Mouse (Mus musculus) forebrain, embryonic 11.5 days (tissue): ENCODE measurements at regions not wholly inside any gene's neighbourhood (a gene's known extent, or its start where the extent isn't known, plus 50 kb on each side); places are given as distances from the start of the nearest gene placed in this dataset.
A peak's percentile ranks its signal among the peaks of the same experiment; 100 is the strongest.

Experiments
- ATAC-seq: fragments of 200-750 bp; cut with Nextera tagmentation; replicated peaks from 2 replicates; pipeline ENCODE4 v1.8.0; 2017; ENCODE audit warnings: moderate TSS enrichment; ENCODE audit not compliant: low FRiP score
- DNase-seq: peaks from one replicate; pipeline ENCODE4 v3.0.0-alpha.2; 2017; ENCODE audit warnings: low spot score
- H3K27ac ChIP-seq: fragments of 300-500 bp; sonication (generic); 2 replicates; pipeline ENCODE4 v1.5.1; 2014; ENCODE audit warnings: low read depth, low read length
- H3K27me3 ChIP-seq: fragments of 300-500 bp; sonication (generic); 2 replicates; pipeline ENCODE4 v1.6.1; 2014; ENCODE audit warnings: mild to moderate bottlenecking, low read length, mixed read lengths; ENCODE audit not compliant: control insufficient read depth, insufficient read depth
- H3K36me3 ChIP-seq: fragments of 300-500 bp; sonication (generic); 2 replicates; pipeline ENCODE4 v1.6.1; 2014; ENCODE audit warnings: mild to moderate bottlenecking, low read length, moderate library complexity, mixed read lengths; ENCODE audit not compliant: control insufficient read depth, insufficient read depth
- H3K4me1 ChIP-seq: fragments of 300-500 bp; sonication (generic); replicated peaks from 2 replicates; pipeline ENCODE4 v1.6.1; 2014; ENCODE audit warnings: low read length, mixed read lengths; ENCODE audit not compliant: control insufficient read depth, insufficient read depth
- H3K4me2 ChIP-seq: fragments of 300-500 bp; sonication (generic); 2 replicates; pipeline ENCODE4 v1.6.1; 2014; ENCODE audit warnings: low read depth, mild to moderate bottlenecking, low read length, moderate library complexity, mixed read lengths; ENCODE audit not compliant: severe bottlenecking
- H3K4me3 ChIP-seq: fragments of 300-500 bp; sonication (generic); 2 replicates; pipeline ENCODE4 v1.5.1; 2014; ENCODE audit warnings: low read depth, low read length
- H3K9ac ChIP-seq: fragments of 300-500 bp; sonication (generic); 2 replicates; pipeline ENCODE4 v1.6.1; 2014; ENCODE audit warnings: low read length
- H3K9me3 ChIP-seq: fragments of 300-500 bp; sonication (generic); 2 replicates; pipeline ENCODE4 v1.6.1; 2016; ENCODE audit warnings: low read length, mixed read lengths; ENCODE audit not compliant: control insufficient read depth
- WGBS: fragments of 180-500 bp; shearing (Covaris S2); extraction: QIAGEN DNeasy Blood & Tissue Kit; methylation state at CpG from one replicate; pipeline ENCODE4 v1.1.7; 2014; 5-methylcytosine and 5-hydroxymethylcytosine counted together

DNA sequence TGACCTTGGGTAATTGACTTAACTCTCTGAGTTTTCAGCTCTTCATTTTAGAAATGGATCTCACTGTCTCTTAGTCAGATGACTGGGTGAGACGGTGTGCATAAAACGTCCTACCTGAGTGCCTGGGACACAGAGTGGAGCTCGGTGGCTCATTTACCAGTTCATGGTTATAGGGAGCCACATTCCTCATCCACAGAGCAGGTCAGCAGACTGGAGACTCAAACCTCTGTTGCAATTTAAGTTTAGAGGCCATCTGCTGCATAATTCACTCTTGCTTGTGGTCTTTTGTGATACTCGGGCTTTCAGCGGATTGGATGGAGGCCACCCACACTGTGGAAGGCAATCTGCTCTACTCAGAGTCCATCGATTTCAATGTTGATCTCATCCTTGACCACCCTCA is 343.8 kb upstream of the Kif2a start:
- no peak overlapping the region for H3K9ac ChIP-seq
- no peaks in the 10 kb centered on the region for H3K36me3 ChIP-seq
- no peaks in the 10 kb centered on the region for H3K27me3 ChIP-seq
- DNase-seq (no peak), ATAC-seq (no peak)
- H3K4me2 ChIP-seq: no peak overlapping the region
- 86% methylated on average over 6 of the region's 6 CpGs for WGBS
- H3K27ac ChIP-seq: no peak overlapping the region
- H3K9me3 ChIP-seq: no peaks in the 10 kb centered on the region
- no peaks in the 10 kb centered on the region for H3K4me1 ChIP-seq
- no peak overlapping the region for H3K4me3 ChIP-seq

DNA sequence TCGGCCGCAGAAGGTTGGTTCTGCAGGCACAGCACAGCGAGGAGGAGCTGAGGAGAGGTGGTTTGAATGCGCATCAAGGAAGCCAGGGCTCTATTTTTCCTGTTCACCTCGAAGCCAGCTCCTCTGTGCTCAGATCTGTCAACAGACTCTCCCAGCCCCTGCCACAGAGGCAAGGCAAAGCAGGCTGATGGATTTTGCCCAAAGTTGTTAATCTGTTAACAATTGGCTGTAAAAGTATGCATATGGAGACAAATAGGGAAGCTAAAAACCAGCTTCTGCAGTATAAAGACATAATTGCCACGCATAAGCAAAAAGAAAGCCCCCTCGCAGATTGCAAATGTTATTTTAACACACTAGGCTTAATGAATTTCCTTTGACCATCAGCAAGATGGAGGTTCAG is 343.3 kb upstream of the Kif2a start:
- H3K27ac ChIP-seq: no peak overlapping the region
- no peak for DNase-seq
- 89% methylated on average over 7 of the region's 7 CpGs for WGBS

DNA sequence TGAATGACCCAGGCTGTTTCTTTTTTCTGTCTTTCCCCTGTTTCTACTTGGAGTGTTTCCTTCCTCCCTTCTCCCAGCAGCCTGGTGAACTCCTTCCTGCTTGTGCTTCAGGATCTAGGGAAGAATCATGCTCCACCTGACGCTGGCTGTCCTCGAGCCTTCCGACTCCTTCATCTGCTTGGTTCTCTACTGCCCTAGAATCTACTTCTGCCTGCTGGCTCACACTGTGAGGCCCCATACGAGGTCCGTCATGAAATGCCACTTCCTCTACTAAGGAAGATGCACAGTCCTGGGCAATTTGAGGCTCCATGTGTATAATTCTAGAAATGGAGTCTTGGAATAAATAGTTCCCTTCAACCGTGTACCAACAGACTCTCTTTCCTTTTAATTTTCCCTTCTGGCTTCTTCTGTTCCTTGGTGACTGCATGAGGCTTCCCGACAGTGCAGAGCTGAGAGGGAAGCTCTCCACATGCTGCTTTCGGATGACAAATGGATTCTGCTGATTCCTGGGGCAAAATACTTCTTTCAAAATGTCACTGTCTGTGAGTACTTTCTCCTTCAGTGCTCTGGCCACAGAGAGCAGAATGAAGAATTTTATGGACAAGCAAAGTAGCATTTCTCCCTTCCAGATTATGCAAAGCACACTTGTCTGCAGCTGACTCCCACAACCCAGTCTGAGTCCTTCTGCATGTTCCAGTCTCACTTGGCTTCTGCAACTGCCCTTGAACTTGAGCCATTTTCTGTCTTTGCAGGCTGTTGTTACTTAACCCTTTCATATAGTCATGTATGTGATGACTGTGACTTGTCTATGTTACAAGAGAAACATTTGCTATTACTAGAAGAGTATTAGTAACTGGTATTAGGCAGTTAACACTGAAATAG is 341.1 kb upstream of the Kif2a start:
- no peaks in the 10 kb centered on the region for H3K4me1 ChIP-seq
- H3K4me3 ChIP-seq: no peak overlapping the region
- no peak overlapping the region for H3K27ac ChIP-seq
- ATAC-seq (no peak), DNase-seq (no peak)
- no peaks in the 10 kb centered on the region for H3K36me3 ChIP-seq
- WGBS: 88% methylated on average over 8 of the region's 8 CpGs
- no peak overlapping the region for H3K9ac ChIP-seq
- H3K27me3 ChIP-seq: no peaks in the 10 kb centered on the region
- H3K9me3 ChIP-seq: no peaks in the 10 kb centered on the region
- H3K4me2 ChIP-seq: no peak overlapping the region

More for the DNA sequence above, 343.3 kb upstream of the Kif2a start:
- Histone ChIP-seq H3K4me3 (no peak overlapping the region), H3K9me3 (no peaks in the 10 kb centered on the region), H3K4me2 (no peak overlapping the region), H3K4me1 (no peaks in the 10 kb centered on the region), H3K9ac (no peak overlapping the region), H3K36me3 (no peaks in the 10 kb centered on the region), H3K27me3 (no peaks in the 10 kb centered on the region)
- ATAC-seq: no peak

GRCm38 (mm10) chr13:107340802-107341364 is 319.0 kb upstream of the Kif2a start:
- ATAC-seq (no peak), DNase-seq (no peak)
- no peak overlapping the region for H3K9ac ChIP-seq
- no peak overlapping the region for H3K4me2 ChIP-seq
- WGBS: 87% methylated on average over 11 of the region's 11 CpGs
- H3K4me1 ChIP-seq: no peaks in the 10 kb centered on the region
- H3K36me3 ChIP-seq: no peaks in the 10 kb centered on the region
- no peaks in the 10 kb centered on the region for H3K27me3 ChIP-seq
- no peaks in the 10 kb centered on the region for H3K9me3 ChIP-seq
- H3K27ac ChIP-seq: no peak overlapping the region
- no peak overlapping the region for H3K4me3 ChIP-seq

- ATAC-seq (no peak), DNase-seq (no peak)
- WGBS: 91% methylated on average over 12 of the region's 12 CpGs
- Histone ChIP-seq H3K4me2 (no peak overlapping the region), H3K9me3 (no peaks in the 10 kb centered on the region), H3K4me3 (no peak overlapping the region), H3K27me3 (no peaks in the 10 kb centered on the region), H3K4me1 (no peaks in the 10 kb centered on the region), H3K9ac (no peak overlapping the region), H3K36me3 (no peaks in the 10 kb centered on the region), H3K27ac (no peak overlapping the region)
Observed at GRCm38 (mm10) chr13:107338111-107338510, 316.2 kb upstream of the Kif2a start.

DNA sequence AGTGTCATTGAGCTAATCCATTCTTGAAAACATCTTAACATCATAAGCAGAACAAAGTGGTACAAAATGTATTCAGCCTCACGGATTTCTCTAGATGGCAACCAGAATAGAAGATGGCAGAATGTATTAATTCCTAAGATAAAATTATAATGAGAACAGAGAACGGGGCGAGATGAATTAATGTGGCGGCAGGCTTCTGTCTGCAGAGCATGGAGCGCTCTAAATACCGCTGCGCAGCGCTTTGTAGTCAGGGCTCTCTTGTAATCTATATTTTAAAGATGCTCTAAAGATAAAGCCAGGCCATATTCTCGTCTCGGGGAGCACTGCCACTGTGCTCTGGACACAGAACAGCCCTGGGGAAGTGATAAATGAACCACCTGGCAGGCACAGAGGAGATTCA is 315.2 kb upstream of the Kif2a start:
- H3K4me3 ChIP-seq: no peak overlapping the region
- H3K27ac ChIP-seq: no peak overlapping the region
- 78% methylated on average over 10 of the region's 10 CpGs for WGBS
- H3K9me3 ChIP-seq: no peaks in the 10 kb centered on the region
- no peaks in the 10 kb centered on the region for H3K4me1 ChIP-seq
- H3K27me3 ChIP-seq: no peaks in the 10 kb centered on the region
- ATAC-seq (no peak), DNase-seq (no peak)
- H3K9ac ChIP-seq: no peak overlapping the region
- H3K36me3 ChIP-seq: no peaks in the 10 kb centered on the region
- no peak overlapping the region for H3K4me2 ChIP-seq

- no peak for ATAC-seq
- H3K4me3 ChIP-seq: no peak overlapping the region
Observed at GRCm38 (mm10) chr13:107329348-107329747, 307.4 kb upstream of the Kif2a start.

DNA sequence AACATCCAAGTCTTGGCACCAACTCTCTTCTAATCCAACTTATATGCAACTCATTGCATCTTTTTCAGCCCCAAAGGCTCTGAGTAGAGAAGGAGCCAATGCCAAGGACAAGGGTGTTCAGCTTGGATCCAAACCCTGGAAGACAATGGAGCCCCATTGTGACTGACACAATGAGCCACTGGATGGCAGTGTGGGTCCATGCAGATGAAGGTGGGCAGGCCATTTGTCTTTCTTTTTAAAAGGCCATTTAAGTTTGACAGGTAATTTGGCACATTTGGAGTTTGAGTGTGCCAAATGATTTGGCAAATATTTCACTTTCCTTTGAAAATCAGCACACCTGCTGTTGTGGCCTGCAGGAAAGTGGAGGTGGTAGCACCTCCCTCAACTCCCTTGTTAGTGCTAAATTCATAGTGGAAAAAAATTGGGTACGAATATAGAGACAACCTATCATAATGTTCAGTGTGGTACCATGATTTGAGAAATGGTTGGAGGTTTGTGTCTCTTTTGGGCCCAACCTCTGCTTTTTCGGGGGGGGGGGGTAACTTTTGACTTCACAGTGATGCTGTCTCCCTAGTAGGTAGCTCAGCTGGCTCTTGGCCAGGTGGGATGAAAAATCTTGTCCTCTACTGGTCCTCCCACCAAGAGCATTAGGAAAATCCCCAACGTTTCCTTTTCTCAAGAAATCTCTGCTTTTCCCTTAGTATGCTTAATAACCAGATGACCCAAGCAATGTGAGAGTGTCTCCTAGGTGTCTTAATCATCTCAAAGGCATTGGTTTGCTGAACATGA is 304.0 kb upstream of the Kif2a start:
- H3K27ac ChIP-seq: no peak overlapping the region
- ATAC-seq (no peak), DNase-seq (peak; percentile 68)
- no peaks in the 10 kb centered on the region for H3K4me1 ChIP-seq
- WGBS: 76% methylated on average over 3 of the region's 3 CpGs
- H3K9me3 ChIP-seq: no peaks in the 10 kb centered on the region
- no peak overlapping the region for H3K4me3 ChIP-seq
- no peaks in the 10 kb centered on the region for H3K27me3 ChIP-seq
- no peaks in the 10 kb centered on the region for H3K36me3 ChIP-seq
- H3K4me2 ChIP-seq: no peak overlapping the region
- no peak overlapping the region for H3K9ac ChIP-seq

More at GRCm38 (mm10) chr13:107329348-107329747, 307.4 kb upstream of the Kif2a start:
- Histone ChIP-seq H3K4me1 (no peaks in the 10 kb centered on the region), H3K9ac (no peak overlapping the region), H3K27me3 (no peaks in the 10 kb centered on the region), H3K4me2 (no peak overlapping the region), H3K9me3 (no peaks in the 10 kb centered on the region), H3K36me3 (no peaks in the 10 kb centered on the region), H3K27ac (no peak overlapping the region)
- no peak for DNase-seq
- WGBS: 80% methylated on average over 5 of the region's 5 CpGs
